Mouse (Mus musculus): ENCODE measurements around the gene Sez6l2. TPM values are rescaled to one million over a fixed set of nuclear protein-coding genes. Genes with fewer than 3 reads are reported as not detected.

The Sez6l2 gene
- total RNA-seq, 4 experiments from 2014 or later, result 433 to 476 (median 455) TPM

Other genes with a start within 250 kb of the Sez6l2 start
- gene Coro1a, start 242.8 kb upstream of the Sez6l2 start, total RNA-seq (2022), result 100 to 1,000 TPM; 119 to 166 (median 141) TPM
- 100 to 1,000 TPM; 165 to 197 (median 178) TPM for gene Mapk3, start 191.0 kb upstream of the Sez6l2 start, total RNA-seq (2022)
- gene Gdpd3, start 184.2 kb upstream of the Sez6l2 start, total RNA-seq (2022), result 1 to 10 TPM; 4.4 to 7.9 (median 5.0) TPM
- gene Ypel3, start 173.6 kb upstream of the Sez6l2 start, total RNA-seq (2022), result 100 to 1,000 TPM; 236 to 283 (median 255) TPM
- gene Tbx6, start 169.1 kb upstream of the Sez6l2 start, total RNA-seq (2022), result 1 to 10 TPM in 3 of 4 experiments, under 1 TPM in 1; 0.43 to 1.5 (median 1.2) TPM
- gene Ppp4c, start 158.1 kb upstream of the Sez6l2 start, total RNA-seq (2022), result 10 to 100 TPM; 49.5 to 55.7 (median 51.9) TPM
- 10 to 100 TPM; 57.3 to 67.6 (median 62.6) TPM for gene Fam57b, start 152.9 kb upstream of the Sez6l2 start, total RNA-seq (2022)
- not detected for gene 4930451I11Rik, start 118.9 kb upstream of the Sez6l2 start, total RNA-seq (2022)
- 10 to 100 TPM; 17.6 to 20.0 (median 18.7) TPM for gene Doc2a, start 103.1 kb upstream of the Sez6l2 start, total RNA-seq (2022)
- 10 to 100 TPM; 25.6 to 44.7 (median 36.2) TPM for gene Hirip3, start 88.6 kb upstream of the Sez6l2 start, total RNA-seq (2022)
- gene Ino80e, start 88.2 kb upstream of the Sez6l2 start, total RNA-seq (2022), result 10 to 100 TPM; 46.3 to 59.5 (median 56.1) TPM
- gene Taok2, start 65.9 kb upstream of the Sez6l2 start, total RNA-seq (2022), result 100 to 1,000 TPM; 146 to 179 (median 151) TPM
- 10 to 100 TPM; 21.8 to 34.3 (median 25.6) TPM for gene Tmem219, start 27.6 kb upstream of the Sez6l2 start, total RNA-seq (2022)
- 100 to 1,000 TPM; 137 to 173 (median 161) TPM for gene Kctd13, start 21.7 kb upstream of the Sez6l2 start, total RNA-seq (2022)
- gene Asphd1, start 981 bp upstream of the Sez6l2 start, total RNA-seq (2022), result 10 to 100 TPM; 27.2 to 41.0 (median 31.5) TPM
- 100 to 1,000 TPM; 138 to 156 (median 152) TPM for gene Cdipt, start 25.4 kb downstream of the Sez6l2 start, total RNA-seq (2022)
- 1 to 10 TPM in 1 of 4 experiments, not detected in 3; 1.0 TPM for gene Cdiptos, start 25.5 kb downstream of the Sez6l2 start, total RNA-seq (2022)
- gene Mvp, start 64.1 kb downstream of the Sez6l2 start, total RNA-seq (2022), result 10 to 100 TPM; 10.5 to 17.2 (median 14.1) TPM
- not detected for gene Pagr1b, start 65.9 kb downstream of the Sez6l2 start, total RNA-seq (2022)
- 10 to 100 TPM; 18.9 to 59.7 (median 27.8) TPM for gene Pagr1a, start 66.8 kb downstream of the Sez6l2 start, total RNA-seq (2022)
- 10 to 100 TPM; 20.5 to 63.0 (median 52.5) TPM for gene Gm42742, start 70.5 kb downstream of the Sez6l2 start, total RNA-seq (2022)
- 100 to 1,000 TPM; 208 to 223 (median 215) TPM for gene Prrt2, start 70.6 kb downstream of the Sez6l2 start, total RNA-seq (2022)
- gene Maz, start 76.5 kb downstream of the Sez6l2 start, total RNA-seq (2022), result 100 to 1,000 TPM; 204 to 209 (median 206) TPM
- 1 to 10 TPM; 2.5 to 9.4 (median 3.8) TPM for gene Kif22, start 91.9 kb downstream of the Sez6l2 start, total RNA-seq (2022)
- gene Zg16, start 136.8 kb downstream of the Sez6l2 start, total RNA-seq (2022), result not detected
- gene AI467606, start 140.8 kb downstream of the Sez6l2 start, total RNA-seq (2022), result 1 to 10 TPM; 1.2 to 3.7 (median 2.3) TPM
- gene Qprt, start 171.7 kb downstream of the Sez6l2 start, total RNA-seq (2022), result 1 to 10 TPM in 1 of 4 experiments, under 1 TPM in 3; 0.22 to 1.1 (median 0.53) TPM
- gene Spn, start 187.3 kb downstream of the Sez6l2 start, total RNA-seq (2022), result under 1 TPM; 0.29 to 0.68 (median 0.46) TPM
- 10 to 100 TPM; 87.4 to 94.4 (median 90.0) TPM for gene Cd2bp2, start 245.5 kb downstream of the Sez6l2 start, total RNA-seq (2022)

Measured in layer of hippocampus, adult 8-10 months (tissue).